Mouse (Mus musculus): ENCODE results near the gene Slc27a4. TPM values are rescaled to one million over a fixed set of nuclear protein-coding genes. Genes with fewer than 3 reads are reported as not detected.

The Slc27a4 gene
- 1.5 TPM for polyA plus RNA-seq (2014; fragmentation: Illumina TruSeq; extraction: RNeasy Lipid Tissue Mini Kit (QIAGEN cat#74804); ENCODE audit: low read depth, low replicate concordance)

DNA sequence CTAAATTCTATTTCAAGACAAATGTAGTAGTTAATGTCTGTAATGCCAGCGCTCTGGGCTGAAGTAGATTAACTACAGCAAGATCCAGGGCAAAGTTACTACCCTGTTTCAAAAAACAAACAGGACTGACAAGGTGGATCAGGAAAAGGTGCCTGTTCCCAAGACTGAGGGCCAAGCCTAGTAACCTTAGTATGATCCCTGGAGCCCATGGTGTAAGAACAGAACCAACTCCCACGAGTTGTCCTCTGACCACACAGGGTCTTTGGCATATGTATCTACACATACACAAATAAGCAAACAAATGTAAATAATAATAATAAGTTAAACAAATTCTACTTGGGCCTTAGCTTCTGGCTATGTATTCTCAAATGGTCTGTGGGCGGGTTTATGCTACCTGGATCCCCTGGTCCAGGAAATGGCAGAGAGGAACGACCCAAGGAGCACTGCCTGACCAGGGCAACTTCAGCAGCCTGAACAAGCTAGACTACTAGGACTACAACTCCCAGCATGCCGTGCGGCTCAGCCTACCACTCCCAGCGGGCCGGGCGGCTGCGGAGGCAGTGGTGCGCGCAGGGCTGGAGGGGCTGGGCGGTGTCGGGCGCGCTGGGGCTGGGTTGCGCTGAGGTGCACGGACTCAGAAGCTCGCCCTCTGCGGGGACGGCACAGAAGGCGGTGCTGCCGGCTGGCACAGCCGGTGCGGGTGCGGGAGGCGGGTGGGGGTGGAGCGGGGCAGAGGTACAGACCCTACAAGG, at the start of gene Slc27a4:
Gene Slc27a4, plus strand, starts transcription at position 560 of the 752 bp plus-strand sequence.

DNA sequence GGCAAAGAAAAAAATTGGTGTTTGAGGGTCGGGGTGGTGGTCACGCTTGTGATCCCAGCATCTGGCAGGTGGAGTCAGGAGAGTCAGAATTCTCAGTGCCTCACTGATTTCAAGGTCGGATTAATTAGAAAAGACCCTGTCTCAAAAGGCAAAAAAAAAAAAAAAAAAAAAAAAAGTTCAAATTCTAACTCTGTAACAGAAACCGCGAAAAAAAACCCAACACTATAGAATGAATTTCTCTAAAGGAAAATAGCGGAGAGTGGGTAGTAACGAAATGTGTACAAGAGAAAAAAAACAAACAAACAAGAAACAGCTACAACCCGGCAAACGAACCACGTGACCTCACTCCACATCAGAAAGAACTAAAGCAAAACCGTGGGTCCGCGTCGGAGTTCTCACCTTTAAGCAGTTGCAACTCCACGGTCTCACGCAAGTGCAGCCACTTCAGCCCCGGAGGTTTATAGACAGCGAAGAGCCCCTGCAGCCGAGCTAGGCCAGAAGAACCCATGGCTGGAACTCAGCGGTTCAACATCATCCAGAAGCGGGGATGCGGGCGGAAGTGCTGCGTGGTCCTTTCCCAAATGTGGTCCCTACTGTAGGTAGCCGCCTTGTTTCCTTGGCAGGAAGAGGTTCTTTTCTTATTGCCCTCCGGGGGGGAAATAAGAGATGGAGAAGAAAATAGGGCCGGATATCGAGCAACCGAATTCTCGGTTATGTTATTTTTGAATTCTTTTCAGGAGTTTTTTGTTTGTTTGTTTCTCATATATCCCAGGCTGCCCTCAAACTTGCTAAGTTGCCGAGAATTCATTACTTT, 15.1 kb upstream of the Slc27a4 start, which contains the start of gene Coq4:
Gene Coq4, plus strand, starts transcription at position 390 of the 814 bp plus-strand sequence.

DNA sequence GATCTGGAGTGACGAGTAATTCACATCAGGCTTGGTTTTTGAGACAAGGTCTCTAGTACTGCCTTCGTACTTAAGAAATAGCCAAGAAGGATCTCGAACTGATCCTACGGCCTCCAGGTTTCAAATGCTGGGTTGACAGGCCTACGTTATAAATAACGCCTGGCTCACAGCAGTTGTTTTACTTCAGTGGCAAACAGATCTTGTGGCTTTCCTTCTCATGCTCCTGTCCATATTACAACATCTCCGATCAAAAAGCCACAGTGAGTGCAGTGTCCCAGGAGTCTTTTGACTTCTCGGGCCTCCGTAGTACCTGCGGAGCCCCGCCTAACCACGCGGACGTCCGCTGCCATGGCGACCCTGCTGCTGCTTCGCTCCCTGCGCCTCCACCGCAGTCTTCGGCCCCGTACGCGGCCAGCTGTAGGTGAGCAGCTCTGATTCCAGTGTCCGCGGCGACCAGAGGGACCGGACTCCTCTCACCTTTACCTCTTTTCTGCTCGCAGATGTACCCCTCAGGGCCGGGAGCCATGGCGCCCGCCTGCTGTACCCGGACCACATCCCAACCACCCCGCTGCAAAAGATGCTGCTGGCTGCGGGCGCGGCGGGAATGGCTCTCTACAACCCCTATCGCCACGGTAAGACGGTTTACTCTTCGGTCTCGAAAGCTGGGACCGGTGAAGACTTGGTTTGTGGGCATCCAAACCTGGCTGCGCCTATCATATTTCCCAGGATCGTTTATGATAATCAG, 14.3 kb upstream of the Slc27a4 start, which contains the start of gene Trub2:
Gene Trub2, minus strand, starts transcription at position 566 of the 745 bp plus-strand sequence.

DNA sequence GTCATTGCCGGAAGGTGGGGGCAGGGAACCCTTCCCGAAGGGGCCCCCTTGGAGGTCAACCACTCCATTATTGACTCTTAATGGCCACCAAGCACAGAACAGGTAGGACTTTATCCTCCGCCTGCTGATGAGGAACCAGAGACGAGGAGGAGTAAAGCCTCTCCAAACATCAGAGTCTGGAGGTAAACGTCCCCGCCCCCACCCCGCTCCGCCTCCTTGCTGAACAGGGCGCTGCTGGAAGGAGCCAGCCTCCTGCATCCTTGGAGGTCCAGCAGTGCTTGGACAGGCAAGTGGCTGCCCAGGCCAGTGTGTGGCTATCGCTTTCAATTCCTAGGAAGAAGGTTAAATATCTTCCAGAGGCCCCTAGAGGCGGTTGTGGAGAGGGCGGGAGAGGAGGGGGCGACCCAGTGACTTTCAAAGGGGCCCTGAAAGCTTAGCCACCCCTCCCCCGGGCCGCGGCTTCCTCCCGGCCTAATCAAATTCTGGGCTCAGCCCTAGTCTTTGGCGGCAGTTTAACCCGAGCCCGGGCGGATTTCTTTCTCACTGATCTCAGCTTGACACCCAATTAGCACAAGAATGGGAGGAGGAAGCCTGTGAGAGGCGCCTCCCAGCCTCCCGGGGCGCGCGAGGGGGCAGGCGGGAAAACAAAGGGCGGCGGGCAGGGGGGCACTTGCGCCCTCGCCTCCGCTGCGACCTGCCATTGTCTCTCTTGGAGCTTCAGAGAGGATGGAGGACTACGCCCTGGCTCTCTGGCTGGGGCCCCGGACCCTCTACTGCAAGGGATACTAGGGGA, 17.8 kb downstream of the Slc27a4 start, which contains the start of gene Urm1:
Gene Urm1, plus strand, starts transcription at position 51 of the 793 bp plus-strand sequence.

Other genes with a start within 250 kb of the Slc27a4 start
- 2.9 TPM for gene Rapgef1, start 182.9 kb upstream of the Slc27a4 start, polyA plus RNA-seq (2014; fragmentation: Illumina TruSeq; extraction: RNeasy Lipid Tissue Mini Kit (QIAGEN cat#74804); ENCODE audit: low read depth, low replicate concordance)
- not detected for gene Gm13420, start 50.9 kb upstream of the Slc27a4 start, polyA plus RNA-seq (2014; fragmentation: Illumina TruSeq; extraction: RNeasy Lipid Tissue Mini Kit (QIAGEN cat#74804); ENCODE audit: low read depth, low replicate concordance)
- gene Gm13547, start 43.3 kb upstream of the Slc27a4 start, polyA plus RNA-seq (2014; fragmentation: Illumina TruSeq; extraction: RNeasy Lipid Tissue Mini Kit (QIAGEN cat#74804); ENCODE audit: low read depth, low replicate concordance), result not detected
- gene Coq4, start 15.1 kb upstream of the Slc27a4 start, polyA plus RNA-seq (2014; fragmentation: Illumina TruSeq; extraction: RNeasy Lipid Tissue Mini Kit (QIAGEN cat#74804); ENCODE audit: low read depth, low replicate concordance), result 2.3 TPM
- gene Trub2, start 14.1 kb upstream of the Slc27a4 start, polyA plus RNA-seq (2014; fragmentation: Illumina TruSeq; extraction: RNeasy Lipid Tissue Mini Kit (QIAGEN cat#74804); ENCODE audit: low read depth, low replicate concordance), result 3.9 TPM
- gene Urm1, start 17.4 kb downstream of the Slc27a4 start, polyA plus RNA-seq (2014; fragmentation: Illumina TruSeq; extraction: RNeasy Lipid Tissue Mini Kit (QIAGEN cat#74804); ENCODE audit: low read depth, low replicate concordance), result 4.6 TPM
- 1.7 TPM for gene Cercam, start 66.5 kb downstream of the Slc27a4 start, polyA plus RNA-seq (2014; fragmentation: Illumina TruSeq; extraction: RNeasy Lipid Tissue Mini Kit (QIAGEN cat#74804); ENCODE audit: low read depth, low replicate concordance)
- 7.6 TPM for gene Odf2, start 86.6 kb downstream of the Slc27a4 start, polyA plus RNA-seq (2014; fragmentation: Illumina TruSeq; extraction: RNeasy Lipid Tissue Mini Kit (QIAGEN cat#74804); ENCODE audit: low read depth, low replicate concordance)
- gene Gle1, start 132.8 kb downstream of the Slc27a4 start, polyA plus RNA-seq (2014; fragmentation: Illumina TruSeq; extraction: RNeasy Lipid Tissue Mini Kit (QIAGEN cat#74804); ENCODE audit: low read depth, low replicate concordance), result 12.5 TPM
- gene Sptan1, start 162.9 kb downstream of the Slc27a4 start, polyA plus RNA-seq (2014; fragmentation: Illumina TruSeq; extraction: RNeasy Lipid Tissue Mini Kit (QIAGEN cat#74804); ENCODE audit: low read depth, low replicate concordance), result 48.6 TPM
- gene Wdr34, start 246.2 kb downstream of the Slc27a4 start, polyA plus RNA-seq (2014; fragmentation: Illumina TruSeq; extraction: RNeasy Lipid Tissue Mini Kit (QIAGEN cat#74804); ENCODE audit: low read depth, low replicate concordance), result not detected

All from sigmoid colon, adult 10 weeks (tissue).